Mouse (Mus musculus): ENCODE results near the gene Cars2. TPM values are rescaled to one million over a fixed set of nuclear protein-coding genes. Genes with fewer than 3 reads are reported as not detected.
"Not testable (repeated sequence)": the region's sequence is repeated elsewhere in the genome, so short reads cannot be mapped to it uniquely, and the experiment has no call there.

Cars2 gene
- total RNA-seq, 2 experiments from 2014 or later, result 20.5 to 24.3 TPM

DNA sequence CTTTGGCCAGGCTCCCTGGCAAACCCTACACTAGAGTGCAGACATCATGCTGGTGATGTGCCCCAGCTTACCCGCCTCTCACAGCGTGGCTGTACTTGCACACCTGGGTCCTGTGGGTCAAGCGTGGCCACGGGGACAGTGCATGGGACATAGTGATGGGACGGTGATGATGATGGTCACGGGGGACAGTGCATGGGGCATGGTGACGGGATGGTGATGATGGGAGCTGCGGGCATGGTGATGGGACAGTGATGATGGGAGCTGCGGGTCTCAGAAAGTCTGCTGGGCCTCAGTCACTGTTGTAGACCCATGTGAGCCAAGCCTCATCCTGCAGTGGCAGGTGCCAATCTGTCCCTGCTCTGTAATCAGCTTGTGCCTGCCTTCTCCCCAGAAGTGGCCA, 34.3 kb downstream of the Cars2 start:
- DNase-seq (ENCODE audit: low spot score in 2 of 2), result no peak

DNA sequence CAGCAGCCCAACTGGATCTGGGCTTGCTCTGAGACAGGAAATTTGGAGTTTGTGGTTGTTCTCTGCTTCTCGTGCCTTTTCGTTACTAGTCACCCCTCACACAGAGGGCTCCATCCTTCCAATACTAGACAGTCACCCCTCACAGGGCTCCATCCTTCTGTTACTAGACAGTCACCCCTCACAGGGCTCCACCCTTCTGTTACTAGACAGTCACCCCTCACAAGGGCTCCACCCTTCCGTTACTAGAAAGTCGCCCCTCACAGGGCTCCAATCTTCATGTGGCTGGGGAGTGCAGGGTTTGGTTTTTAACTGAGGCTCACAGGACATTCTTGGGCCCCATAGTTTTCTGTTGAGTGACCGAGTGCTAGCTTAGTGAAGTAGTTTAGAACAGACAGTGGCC, 37.3 kb downstream of the Cars2 start:
- no peak for DNase-seq (ENCODE audit: low spot score in 2 of 2)

DNA sequence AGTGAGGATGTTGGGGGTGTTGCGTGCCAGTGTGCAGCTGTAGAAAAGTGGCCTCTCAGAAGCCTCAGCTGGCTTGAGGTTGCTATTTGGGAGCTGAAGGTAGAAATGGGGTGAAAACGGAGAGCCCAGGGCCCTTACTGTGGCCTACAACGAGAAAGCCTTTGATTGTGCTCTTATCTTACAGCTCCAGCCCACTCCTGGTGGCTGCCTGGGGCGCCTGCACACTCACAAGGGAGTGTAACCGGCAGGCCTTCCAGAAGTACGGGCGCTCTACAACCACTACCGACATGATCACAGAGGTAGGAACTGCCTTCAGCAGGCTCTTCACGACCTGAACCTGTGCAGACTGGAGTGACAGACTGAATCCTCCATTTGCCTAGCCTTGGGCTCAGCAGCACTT, 37.9 kb downstream of the Cars2 start:
- DNase-seq (ENCODE audit: low spot score in 2 of 2), result no peak

DNA sequence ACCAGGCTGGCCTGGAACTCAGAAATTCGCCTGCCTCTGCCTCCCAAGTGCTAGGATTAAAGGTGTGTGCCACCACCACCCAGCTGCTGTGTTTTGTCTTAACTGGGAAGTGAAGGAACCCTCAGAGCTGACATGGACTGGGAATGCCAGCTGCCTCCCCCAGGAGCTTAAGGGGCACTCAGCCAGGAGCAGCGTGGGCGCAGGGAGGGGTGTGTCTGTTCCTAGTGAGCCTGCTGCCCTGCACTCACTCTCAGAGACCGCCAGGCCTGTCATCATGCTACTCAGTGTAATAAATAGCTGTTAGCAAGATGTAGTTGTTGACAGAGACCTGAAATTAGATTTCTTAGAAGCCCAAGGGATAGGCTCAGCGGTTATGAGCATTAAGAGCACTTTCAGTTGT, 39.6 kb downstream of the Cars2 start:
- DNase-seq (ENCODE audit: low spot score in 2 of 2), result no peak

DNA sequence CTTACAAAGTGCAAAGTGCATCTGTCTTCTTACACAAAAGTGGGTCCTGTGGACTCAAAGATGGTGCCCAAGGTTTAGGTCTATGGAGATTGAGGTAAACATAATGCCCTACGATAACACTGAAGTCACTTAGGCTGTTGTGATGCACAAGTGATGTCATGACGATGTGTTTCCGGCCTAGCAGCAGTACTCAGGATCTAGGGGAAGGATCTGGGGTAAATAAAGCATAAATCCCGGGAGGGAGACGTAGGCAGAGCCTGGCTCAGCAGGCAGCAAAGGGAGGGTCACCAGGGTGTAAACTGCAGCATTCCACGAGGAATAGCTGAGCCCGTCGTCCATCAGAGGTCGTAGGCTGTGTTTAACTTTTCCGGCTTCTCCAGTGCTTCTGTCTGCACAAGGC, 41.7 kb downstream of the Cars2 start:
- DNase-seq (ENCODE audit: low spot score in 2 of 2), result no peak

DNA sequence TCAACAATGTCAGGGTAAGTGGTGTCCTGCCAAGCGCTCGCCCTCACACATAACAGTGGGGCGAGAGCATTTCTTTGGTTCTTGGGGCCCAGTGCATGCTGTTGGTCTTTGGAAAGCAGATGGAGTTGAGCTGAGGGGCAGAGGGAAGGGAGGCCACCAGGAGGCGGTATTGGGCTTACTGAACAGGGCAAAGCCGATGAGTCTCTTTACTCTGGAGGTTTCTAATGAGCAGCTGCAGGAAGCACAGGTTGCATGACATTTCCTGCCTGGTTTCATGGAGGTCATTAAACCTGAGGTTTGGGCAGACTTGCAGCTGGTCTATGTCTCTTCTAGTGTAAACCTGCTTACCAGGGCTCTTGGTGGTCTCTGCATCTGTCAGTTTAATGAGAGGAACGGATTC, 43.8 kb downstream of the Cars2 start:
- peak in 1 of 2 experiments; percentile 51 for DNase-seq (ENCODE audit: low spot score in 2 of 2)

DNA sequence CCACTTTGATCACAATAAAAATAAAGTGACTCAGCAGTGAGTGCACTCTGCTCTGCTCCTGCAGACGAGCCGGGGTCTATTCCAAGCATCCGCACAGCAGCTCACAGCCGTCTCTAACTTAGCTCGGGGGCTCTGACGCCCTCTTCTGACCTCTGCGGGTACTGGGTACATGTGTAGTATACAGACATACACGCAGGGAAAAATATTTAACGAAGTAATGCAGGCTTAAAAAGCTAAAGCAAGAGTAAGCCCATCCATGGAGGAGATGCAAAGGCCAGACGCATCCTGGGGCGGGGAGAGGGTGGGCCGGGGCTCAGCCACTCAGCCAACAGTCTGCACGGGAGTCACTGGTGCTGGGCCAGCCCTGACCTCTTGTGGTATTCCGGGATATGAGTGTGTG, 44.5 kb downstream of the Cars2 start:
- no peak for DNase-seq (ENCODE audit: low spot score in 2 of 2)

DNA sequence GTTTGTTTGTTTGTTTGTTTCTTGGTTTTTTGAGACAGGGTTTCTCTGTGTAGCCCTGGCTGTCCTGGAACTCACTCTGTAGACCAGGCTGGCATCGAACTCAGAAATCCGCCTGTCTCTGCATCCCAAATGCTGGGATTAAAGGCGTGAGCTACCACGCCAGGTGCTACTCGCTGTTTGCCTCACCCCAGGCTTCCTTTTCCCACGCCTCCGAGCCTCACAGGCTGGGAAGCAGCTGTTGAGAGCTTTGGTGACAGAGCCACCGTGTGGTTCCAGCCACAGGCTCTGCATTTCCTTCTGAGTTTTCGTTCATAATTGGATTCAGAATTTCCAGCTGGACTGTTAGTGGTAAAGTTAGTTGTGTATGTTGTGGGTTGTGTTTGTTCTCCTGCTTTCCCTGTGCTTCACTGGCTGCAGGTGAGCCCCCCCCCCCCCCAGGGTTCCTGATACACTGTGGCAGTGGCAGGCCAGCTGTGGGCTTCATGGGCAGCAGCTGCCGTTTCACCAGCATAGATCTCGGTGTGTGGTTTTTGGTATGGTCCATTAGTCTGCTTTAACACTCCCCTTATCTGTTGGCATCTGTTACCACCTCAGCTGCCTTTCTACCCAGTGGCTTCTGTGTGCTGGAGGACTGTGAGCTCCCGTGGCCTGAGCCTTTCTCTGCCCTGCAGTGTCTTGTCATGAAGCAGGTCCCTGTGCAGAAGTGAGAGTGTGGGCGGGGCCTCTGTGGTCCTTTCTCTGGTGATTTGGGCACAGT, 46.9 kb downstream of the Cars2 start:
- no peak for DNase-seq (ENCODE audit: low spot score in 2 of 2)

DNA sequence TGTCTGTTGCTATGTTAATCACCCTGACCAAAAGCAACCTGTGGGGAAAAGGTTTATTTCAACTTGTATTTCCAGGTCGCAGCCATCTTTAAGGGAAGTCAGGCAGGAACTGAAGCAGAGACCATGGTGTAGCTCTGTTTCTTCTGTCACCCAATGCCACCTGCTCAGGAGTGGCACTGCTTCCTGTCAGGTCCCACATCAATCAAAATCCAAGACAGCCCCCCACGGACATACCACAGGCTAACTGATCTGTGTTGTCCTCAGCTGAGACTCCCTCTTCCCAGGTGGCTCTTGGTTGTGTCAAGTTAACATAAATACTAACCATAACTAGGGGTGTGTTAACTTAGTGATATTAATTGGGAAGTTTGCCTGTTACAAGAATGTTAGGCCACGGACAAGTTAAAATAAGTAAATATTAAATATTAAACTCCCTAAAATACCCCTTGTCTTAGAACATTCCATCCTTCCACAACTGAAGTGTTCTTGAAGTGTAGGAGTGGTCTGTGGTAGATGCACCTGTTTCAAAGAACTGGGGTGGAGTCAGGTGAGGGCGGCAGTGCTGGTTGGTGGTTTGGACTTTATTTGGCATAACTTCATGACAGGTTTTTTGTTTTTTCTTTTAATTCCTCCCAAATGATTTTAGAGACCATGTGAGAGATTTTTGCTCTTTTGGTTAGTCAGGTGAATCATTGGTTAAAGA, 51.6 kb downstream of the Cars2 start:
- no peak for DNase-seq (ENCODE audit: low spot score in 2 of 2)

DNA sequence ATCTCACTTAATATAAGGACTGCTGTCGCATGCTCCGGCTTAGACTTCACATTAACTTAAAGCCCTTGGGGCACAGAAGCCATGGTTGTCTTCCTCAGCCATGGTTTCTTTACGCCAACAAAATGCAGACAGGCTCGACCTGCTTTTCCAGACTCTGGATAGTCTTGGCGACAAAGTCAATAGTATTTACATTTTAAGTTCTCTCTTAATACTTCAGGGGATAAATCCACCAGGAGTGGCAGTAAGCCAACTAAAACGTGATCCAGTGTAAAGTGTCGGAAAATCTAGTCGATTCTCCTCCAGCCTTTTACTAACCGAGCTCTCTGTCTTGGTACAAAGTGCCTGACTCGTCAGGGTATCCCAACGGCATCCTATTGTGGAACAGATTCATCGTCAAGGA, 52.3 kb downstream of the Cars2 start:
- DNase-seq (ENCODE audit: low spot score in 2 of 2), result no peak

DNA sequence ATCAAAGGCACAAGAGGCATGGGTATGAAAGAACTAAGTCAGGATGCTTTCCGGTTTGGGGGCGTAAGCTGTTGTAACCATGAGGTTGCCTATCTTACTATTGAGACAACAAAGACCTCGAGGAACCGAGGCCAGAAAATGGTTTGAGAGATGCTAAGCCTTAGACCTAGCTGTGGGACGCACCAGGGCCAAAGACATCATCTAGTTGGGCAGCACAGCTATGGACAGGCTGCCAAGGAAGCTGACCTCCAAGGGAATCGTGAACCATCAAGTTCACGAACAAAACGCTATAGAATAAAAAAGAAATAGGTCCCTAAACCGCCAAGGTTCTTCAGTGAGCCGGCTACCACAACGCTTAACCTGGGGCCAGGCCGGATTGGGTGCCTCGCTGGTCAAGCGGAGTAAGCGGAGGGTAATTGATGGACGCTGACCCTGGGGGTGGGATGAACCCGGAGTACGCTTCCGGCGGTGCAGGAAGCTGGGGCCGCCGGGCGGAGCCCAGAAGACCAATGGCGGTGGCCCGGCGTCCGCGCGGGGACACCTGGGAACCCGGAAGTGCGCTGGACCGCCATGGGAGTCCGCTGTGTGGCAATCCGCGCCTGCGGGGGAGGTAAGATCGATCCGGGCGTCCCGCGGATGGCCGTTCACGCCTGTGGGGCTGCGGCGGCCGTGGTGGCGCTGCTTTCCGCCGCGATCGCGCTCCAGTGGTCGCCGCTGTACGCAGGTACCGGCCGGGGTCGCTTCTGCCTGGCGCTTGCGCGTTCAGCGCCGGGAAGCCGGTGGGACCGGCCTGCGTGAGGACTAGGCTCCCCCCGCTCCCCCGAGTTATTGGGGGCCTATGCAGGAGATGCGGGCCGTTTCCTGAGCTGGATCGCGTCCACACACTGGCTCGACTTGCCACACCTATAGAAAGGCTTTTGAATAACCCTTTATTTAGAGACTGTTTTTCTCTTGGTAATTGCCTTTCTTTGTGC, 53.3 kb downstream of the Cars2 start, which contains the start of gene Naxd:
Gene Naxd (plus strand): TSS at position 490 of the 974 bp plus-strand sequence.
- peak; percentile 82 to 91 for DNase-seq (ENCODE audit: low spot score in 2 of 2)

DNA sequence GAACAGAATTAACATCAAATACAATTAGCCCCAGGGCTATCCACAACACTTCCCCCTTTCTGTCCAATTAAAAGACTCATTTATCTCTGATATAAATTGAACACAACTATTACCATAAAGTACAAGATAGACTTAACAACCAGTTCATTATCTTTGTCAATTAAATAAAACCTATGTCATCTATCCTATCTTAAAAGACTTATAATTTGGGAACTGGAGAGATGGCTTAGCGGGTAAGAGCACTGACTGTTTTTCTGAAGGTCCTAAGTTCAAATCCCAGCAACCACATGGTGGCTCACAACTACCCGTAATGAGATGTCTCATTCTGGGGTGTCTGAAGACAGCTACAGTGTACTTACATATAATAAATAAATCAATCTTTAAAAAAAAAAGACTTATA, 58.2 kb downstream of the Cars2 start:
- DNase-seq (ENCODE audit: low spot score in 2 of 2), result not testable (repeated sequence)

DNA sequence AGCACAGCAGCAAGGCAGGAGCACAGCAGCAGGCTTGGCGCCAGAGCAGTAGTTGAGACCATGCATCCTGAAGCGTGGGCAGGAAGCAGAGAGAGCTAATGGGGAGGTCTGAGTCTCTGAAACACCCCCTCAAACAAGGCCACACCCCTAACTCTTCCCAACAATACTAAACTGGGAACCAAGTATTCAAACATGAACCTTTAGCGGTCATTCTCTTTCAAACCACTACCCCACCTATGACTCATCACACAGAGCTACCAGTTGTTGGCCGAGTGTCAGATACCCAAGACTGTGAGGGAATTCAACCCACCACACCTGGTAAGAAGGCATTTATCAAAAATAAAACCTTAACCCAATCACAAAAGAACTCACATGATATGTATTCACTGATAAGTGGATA, 63.4 kb downstream of the Cars2 start:
- DNase-seq (ENCODE audit: low spot score in 2 of 2), result no peak

DNA sequence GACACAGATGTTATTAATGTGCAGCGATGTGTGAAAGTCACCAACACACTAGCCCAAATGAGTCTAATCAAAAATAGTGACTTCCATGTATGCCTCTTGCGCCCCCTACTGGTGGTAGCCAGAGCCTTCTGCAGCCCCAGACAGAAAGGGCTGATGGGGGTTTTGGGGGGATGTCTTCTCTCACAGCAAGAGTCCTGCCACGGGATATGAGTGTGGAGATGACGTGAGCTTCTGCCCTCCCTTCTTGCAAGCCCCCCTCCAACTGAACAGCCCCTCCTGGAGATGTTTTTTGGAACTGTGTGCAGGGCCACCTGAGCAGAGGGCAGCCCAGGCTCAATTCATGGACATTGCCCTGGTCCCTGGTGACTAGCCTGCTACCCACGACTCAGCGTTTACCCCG, 64.4 kb downstream of the Cars2 start:
- DNase-seq (ENCODE audit: low spot score in 2 of 2), result peak; percentile 57 to 73

DNA sequence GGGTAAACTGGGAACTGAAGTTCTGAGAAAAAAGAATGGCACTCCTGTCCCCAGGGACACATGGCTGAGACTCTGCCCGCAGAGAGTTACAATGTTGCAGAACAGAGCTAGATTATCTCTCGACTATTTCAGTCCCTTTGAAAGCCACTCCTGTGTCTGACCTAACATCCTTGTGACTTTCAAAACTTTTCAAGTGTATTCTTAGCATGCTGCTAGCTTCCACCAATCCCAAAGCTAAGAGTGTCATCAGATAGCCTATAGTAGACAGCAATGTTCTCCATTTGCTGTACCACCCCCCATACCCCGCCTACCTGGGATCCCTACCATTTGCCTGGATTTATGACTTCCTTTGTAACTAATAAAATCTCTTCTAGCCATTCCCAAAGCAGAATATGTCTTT, 68.0 kb downstream of the Cars2 start:
- DNase-seq (ENCODE audit: low spot score in 2 of 2), result no peak

DNA sequence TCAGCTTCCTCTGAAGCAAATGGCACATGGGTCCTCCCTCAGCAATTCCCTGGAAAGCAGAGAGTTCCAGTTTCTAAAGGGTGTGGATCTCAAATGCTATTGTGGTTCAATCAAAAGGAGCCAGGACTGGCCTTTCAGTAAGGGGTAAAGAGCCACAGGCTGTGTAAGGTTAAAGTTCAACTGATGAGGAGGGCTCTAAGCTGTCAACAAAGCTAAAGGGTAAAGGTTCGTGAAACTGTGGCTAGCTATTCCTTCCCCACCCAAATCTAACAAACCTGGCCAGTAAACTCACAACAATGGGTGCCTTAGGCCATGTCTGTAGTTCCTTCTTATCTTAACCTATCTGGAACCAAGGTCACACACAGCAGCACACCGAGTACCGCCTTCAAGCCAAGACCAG, 68.7 kb downstream of the Cars2 start:
- DNase-seq (ENCODE audit: low spot score in 2 of 2), result no peak

DNA sequence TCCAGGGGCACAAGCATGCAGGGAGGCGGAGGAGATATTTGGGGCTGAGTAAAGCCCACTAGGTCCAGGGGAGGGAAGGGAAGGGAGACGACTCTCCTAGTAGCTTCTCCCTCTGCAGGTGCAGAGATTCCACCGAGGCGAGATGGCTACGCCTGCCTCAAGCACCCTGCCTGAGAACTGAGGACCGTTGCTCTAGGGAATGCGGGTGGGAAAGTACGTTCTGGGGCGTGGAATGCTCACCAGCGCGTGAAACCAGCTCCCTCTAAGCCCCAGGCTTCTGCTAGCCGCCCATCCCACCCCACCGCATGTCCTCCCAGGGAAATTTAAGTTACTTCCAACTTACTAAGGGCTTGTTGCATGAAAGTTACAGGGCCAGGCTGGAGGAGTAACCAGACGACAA, 71.0 kb downstream of the Cars2 start:
- no peak for DNase-seq (ENCODE audit: low spot score in 2 of 2)

DNA sequence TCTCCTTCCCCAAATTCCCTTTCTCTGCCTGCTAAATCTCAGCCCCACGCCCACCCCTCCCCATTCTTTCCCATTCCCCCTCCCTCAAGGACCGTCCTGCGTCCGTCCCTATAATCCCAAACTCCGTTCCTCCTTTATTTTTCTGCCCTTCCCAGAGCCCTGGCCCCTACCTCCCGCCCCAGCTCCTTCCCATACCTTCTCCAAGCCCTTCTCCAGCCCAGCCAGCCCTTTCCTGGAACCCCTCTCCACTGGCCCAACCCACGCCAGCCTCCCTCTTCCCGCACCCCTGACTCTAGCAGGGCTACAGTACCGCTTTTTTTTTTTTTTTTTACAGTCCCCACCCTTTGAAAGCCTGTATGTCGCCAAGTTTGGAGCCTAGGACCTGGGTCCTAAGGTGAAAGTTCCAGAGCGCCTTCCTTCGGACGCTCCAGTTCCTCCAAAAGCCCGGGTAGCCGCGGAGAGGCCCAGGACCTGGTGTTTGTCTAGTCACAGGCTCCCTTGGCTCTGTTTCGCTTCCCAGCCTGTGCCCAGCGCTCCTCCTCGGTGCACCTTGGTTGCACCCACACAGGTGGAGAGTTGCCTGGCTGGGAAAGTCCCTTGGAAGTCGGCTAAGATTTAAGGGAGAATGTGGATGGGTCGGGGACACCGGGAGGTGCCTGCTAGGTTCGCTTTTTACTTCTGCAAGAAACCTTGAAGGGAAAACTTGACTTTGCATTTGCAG, 71.6 kb downstream of the Cars2 start:
- no peak for DNase-seq (ENCODE audit: low spot score in 2 of 2)

DNA sequence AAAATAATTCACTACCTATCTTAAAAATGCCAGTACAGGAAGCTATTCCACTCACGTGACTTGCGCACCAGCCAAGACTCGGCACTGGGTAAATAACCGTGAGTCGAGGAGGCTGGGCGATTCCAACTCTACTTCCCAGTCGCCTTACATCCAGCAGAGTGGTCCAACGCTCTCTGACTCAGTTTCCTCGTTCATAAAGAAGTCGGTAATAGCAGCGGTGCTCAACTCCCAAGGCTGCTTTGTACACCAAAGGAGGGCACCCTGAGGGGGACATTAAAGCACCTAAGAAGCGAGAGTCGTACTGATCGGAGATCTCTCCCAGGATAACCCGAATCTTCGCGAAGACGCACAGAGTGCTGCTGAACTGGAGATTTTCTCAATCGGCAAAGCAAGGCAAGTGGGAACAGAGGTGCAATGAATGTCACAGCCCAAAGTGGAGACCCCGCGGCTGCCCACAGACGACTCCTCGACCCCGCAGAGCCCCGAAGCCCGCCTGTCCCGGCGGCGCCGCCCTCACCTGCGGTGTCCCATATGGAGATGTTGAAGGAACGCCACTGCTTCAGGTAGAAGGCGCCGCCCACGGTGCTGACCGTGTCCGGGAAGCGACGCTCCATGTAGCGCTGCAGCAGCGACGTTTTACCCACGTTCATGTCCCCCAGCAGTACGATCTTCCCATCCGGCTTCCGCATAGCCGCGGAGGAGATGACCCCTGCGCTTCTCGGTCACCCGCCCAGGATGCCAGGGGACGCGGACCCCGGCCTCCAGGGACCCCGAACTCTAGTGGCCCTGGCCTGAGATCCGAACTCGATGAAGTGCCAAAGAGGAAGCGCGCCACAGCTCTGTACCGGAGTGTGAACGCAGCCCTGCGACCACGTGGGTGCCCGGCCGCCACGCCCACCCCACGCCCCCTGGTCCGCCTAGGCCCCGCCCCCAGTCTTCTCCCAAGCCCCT, 72.5 kb downstream of the Cars2 start, which contains the start of gene Rab20:
Gene Rab20 (minus strand): TSS at position 900 of the 951 bp plus-strand sequence.
- DNase-seq (ENCODE audit: low spot score in 2 of 2), result peak; percentile 50 to 65

DNA sequence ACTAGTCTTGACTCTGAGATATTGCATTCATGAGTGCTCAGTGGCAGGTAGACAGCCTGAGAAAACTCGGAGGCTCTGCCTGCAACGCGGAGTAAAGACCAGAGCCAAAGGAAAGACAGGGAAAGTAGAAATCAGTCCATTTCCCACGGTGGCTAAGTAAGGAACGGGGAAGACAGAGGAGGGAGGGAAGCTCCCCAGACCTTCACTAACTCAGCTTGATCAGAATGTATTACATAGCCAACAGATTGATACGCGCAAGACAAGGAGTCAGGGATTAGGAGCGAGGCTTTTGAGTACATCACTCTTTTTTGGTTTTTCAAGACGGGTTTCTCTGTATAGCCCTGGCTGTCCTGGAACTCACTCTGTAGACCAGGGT, 73.4 kb downstream of the Cars2 start:
- no peak for DNase-seq (ENCODE audit: low spot score in 2 of 2)

Measured in gastrocnemius, postnatal 4 days (tissue).